In the genomic region with DNA sequence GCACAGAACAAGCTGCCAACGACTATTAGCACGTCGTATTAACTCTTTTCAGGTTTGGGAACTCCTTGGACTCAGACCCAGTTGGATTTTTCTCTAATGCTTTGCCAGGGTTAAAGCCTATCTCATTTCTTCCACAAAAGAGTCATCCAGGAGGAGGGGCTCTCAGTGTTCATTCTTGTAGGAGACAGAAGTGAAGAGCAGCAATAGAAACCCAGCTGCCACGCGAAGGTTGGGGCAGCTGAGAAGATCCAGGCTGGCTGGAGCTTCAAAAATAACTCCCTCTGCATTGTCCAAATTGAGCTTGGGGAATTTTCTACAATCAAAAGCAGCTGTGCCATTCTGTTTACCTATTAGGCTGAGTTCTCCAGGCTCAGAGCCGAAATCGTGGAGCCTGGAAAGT, we compare ENCODE assay signal across 16 mouse cellular contexts. TPM values are rescaled to one million over a fixed set of nuclear protein-coding genes. Genes with fewer than 3 reads are reported as not detected.
DNase-seq lines count a peak whose midpoint lies in the region; ATAC-seq and TF ChIP-seq lines count a peak whose summit lies in the region.
"Had no signal": no experiment of that assay in that cellular context is flagged by ENCODE, and none has a peak within 500 bp of the region (broad histone marks: within the 10 kb centered on the region; RNA-seq: fewer than 3 reads in every experiment).

No protein-coding gene starts in this region.

- H3K4me3 ChIP-seq in heart, embryonic 13.5 days, result no peak overlapping the region
- H3K4me3 ChIP-seq in spleen, adult 2 months (ENCODE audit: extremely low read depth, insufficient read depth, insufficient read length), result no peak overlapping the region
- H3K4me3 ChIP-seq in limb, embryonic 12.5 days (replicated peaks), result no peak overlapping the region
- H3K4me3 ChIP-seq: hindbrain, embryonic 12.5 days had no signal

- ATAC-seq in heart, embryonic 13.5 days (ENCODE audit: extremely low read depth, insufficient number of reproducible peaks, low FRiP score, low TSS enrichment), result no peak
- ATAC-seq in limb, embryonic 12.5 days (ENCODE audit: insufficient number of reproducible peaks, insufficient read depth, low FRiP score, low TSS enrichment, low read depth), result no peak

- no peak for TF ChIP-seq CTCF in spleen, adult 2 months (IDR thresholded peaks at IDR 0.05; ENCODE audit: extremely low read depth, insufficient read depth, insufficient read length, insufficient replicate concordance)

- no peaks in the 10 kb centered on the region for H3K27me3 ChIP-seq in heart, embryonic 13.5 days (replicated peaks)
- no peaks in the 10 kb centered on the region for H3K27me3 ChIP-seq in spleen, adult 2 months (ENCODE audit: control insufficient read depth, insufficient read depth, low read length)
- no peaks in the 10 kb centered on the region for H3K27me3 ChIP-seq in limb, embryonic 12.5 days
- H3K27me3 ChIP-seq: hindbrain, embryonic 12.5 days had no signal

- H3K27ac ChIP-seq in heart, embryonic 13.5 days (replicated peaks), result peak overlapping the region; percentile 46; the same call in 1 of the 2 replicates
- peak overlapping the region; percentile 18; the same call in 1 of the 2 replicates for H3K27ac ChIP-seq in spleen, adult 2 months (ENCODE audit: insufficient read depth, low read length)
- H3K27ac ChIP-seq in limb, embryonic 12.5 days, result peak overlapping the region; percentile 36
- H3K27ac ChIP-seq: hindbrain, embryonic 12.5 days had no signal

- DNase-seq in heart, adult 8-10 months (ENCODE audit: low spot score), result no peak
- DNase-seq in spleen, adult 2 months (ENCODE audit: low read depth in 1 of 2, low spot score in 2 of 2), result no peak
- no peak for DNase-seq in spleen, postnatal 14 days (ENCODE audit: low spot score in 2 of 2)
- no peak for DNase-seq in cerebellum, postnatal 25 days
- DNase-seq in heart, adult 9 months (ENCODE audit: low spot score in 2 of 2), result no peak
- DNase-seq in Muller cell, postnatal 12 days (ENCODE audit: inconsistent ontology term), result no peak
- DNase-seq: cerebellum, adult 11-12 months; kidney, adult 2 months; layer of hippocampus, adult 9-11 months; thymus, adult 18-20 months had no signal

- H3K36me3 ChIP-seq in heart, embryonic 13.5 days, result no peaks in the 10 kb centered on the region
- H3K36me3 ChIP-seq in spleen, adult 2 months (ENCODE audit: control insufficient read depth, insufficient read depth, low read length), result no peaks in the 10 kb centered on the region
- H3K36me3 ChIP-seq in limb, embryonic 12.5 days, result no peaks in the 10 kb centered on the region
- H3K36me3 ChIP-seq: G1E; hindbrain, embryonic 12.5 days had no signal

- no peak for TF ChIP-seq POLR2A in spleen, adult 2 months (IDR thresholded peaks at IDR 0.05; ENCODE audit: low read depth, low read length)

- peaks cover 22% of the 10 kb centered on the region for H3K4me1 ChIP-seq in heart, embryonic 13.5 days
- peaks cover 7% of the 10 kb centered on the region; the same call in 1 of the 2 replicates for H3K4me1 ChIP-seq in spleen, adult 2 months (ENCODE audit: control insufficient read depth, insufficient read depth, insufficient read length)
- peaks cover 16% of the 10 kb centered on the region for H3K4me1 ChIP-seq in limb, embryonic 12.5 days (replicated peaks)

- WGBS in heart, embryonic 13.5 days, result 41% methylated on average over 7 of the region's 7 CpGs
- 89% methylated on average over 7 of the region's 7 CpGs for WGBS in spleen, adult 2 months
- WGBS in limb, embryonic 12.5 days, result 20% methylated on average over 7 of the region's 7 CpGs

- peak overlapping the region; percentile 15; the same call in 1 of the 2 replicates for H3K9ac ChIP-seq in heart, embryonic 13.5 days
- no peak overlapping the region for H3K9ac ChIP-seq in limb, embryonic 12.5 days (replicated peaks)
- H3K9ac ChIP-seq: hindbrain, embryonic 12.5 days had no signal

- H3K9me3 ChIP-seq in heart, embryonic 13.5 days, result no peaks in the 10 kb centered on the region
- no peaks in the 10 kb centered on the region for H3K9me3 ChIP-seq in limb, embryonic 12.5 days
- H3K9me3 ChIP-seq: hindbrain, embryonic 12.5 days had no signal

- H3K4me2 ChIP-seq in heart, embryonic 13.5 days, result no peak overlapping the region
- no peak overlapping the region for H3K4me2 ChIP-seq in limb, embryonic 12.5 days
- H3K4me2 ChIP-seq: heart, embryonic 11.5 days; hindbrain, embryonic 12.5 days; midbrain, embryonic 11.5 days had no signal

RNA-seq across cellular contexts. Expression of a gene that starts 16.3 kb away (rescaled TPM):
- polyA plus RNA-seq in heart, embryonic 13.5 days (2015; fragmentation: Nextera tagmentation; extraction: Ambion mirVana), result 14.5 and 15.2 TPM in 2 replicates
- 10 to 100 TPM; 22.9 to 25.7 (median 23.7) TPM for total RNA-seq in heart, adult 8-10 months (2022)
- polyA plus RNA-seq in spleen, adult 2 months (2012; rRNA removed), result 39.4 and 39.7 TPM in 2 replicates
- polyA plus RNA-seq in limb, embryonic 12.5 days (2016; fragmentation: Nextera tagmentation; extraction: Ambion mirVana), result 49.6 and 51.9 TPM in 2 replicates
- polyA plus RNA-seq: G1E had no signal
